In genomic region chr8:46488085-46488561, GRCm38 (mm10) we compare ENCODE assay signal across 9 mouse cellular contexts. TPM values are rescaled to one million over a fixed set of nuclear protein-coding genes. Genes with fewer than 3 reads are reported as not detected.
DNase-seq lines count a peak whose midpoint lies in the region; ATAC-seq and TF ChIP-seq lines count a peak whose summit lies in the region.
"Had no signal": no experiment of that assay in that cellular context is flagged by ENCODE, and none has a peak within 500 bp of the region (broad histone marks: within the 10 kb centered on the region; RNA-seq: fewer than 3 reads in every experiment).

No protein-coding gene starts in this region.

- no peak for TF ChIP-seq RAD21 in CH12.LX (IDR thresholded peaks at IDR 0.05; ENCODE audit: low read depth, low read length)

- DNase-seq in kidney, adult 2 months = peak; percentile 61
- DNase-seq in 3T3-L1 (ENCODE audit: low read depth, low spot score) = peak; percentile 84
- DNase-seq in CH12.LX (ENCODE audit: extremely low read depth) = peak; percentile 52
- no peak for DNase-seq in heart, postnatal 0 days (ENCODE audit: low spot score)
- DNase-seq in adipocyte (ENCODE audit: low spot score) = no peak
- no peak for DNase-seq in left cerebral cortex, adult 11 months (ENCODE audit: low spot score)

- H3K9ac ChIP-seq in kidney, embryonic 16.5 days (replicated peaks; ENCODE audit: low read length) = no peak overlapping the region
- no peak overlapping the region for H3K9ac ChIP-seq in CH12.LX (ENCODE audit: insufficient read depth, low read depth)
- H3K9ac ChIP-seq in heart, postnatal 0 days (replicated peaks; ENCODE audit: low read depth, low read length) = no peak overlapping the region

- 31% methylated on average over 7 of the region's 7 CpGs for WGBS in kidney, adult 2 months
- WGBS in kidney, embryonic 16.5 days = 28% methylated on average over 7 of the region's 7 CpGs
- WGBS in heart, postnatal 0 days = 44% methylated on average over 7 of the region's 7 CpGs

- no peaks in the 10 kb centered on the region for H3K36me3 ChIP-seq in kidney, adult 2 months (ENCODE audit: control insufficient read depth, insufficient read depth, low read length)
- no peaks in the 10 kb centered on the region for H3K36me3 ChIP-seq in kidney, embryonic 16.5 days (ENCODE audit: insufficient read depth, low read length)
- H3K36me3 ChIP-seq in CH12.LX (replicated peaks in 1 of 2; ENCODE audit: control insufficient read depth in 1 of 2, insufficient read depth in 1 of 2, low read length in 1 of 2) = peaks cover 0 to 29% of the 10 kb centered on the region in 2 experiments
- peaks cover 6% of the 10 kb centered on the region; the same call in 1 of the 2 replicates for H3K36me3 ChIP-seq in heart, postnatal 0 days (replicated peaks; ENCODE audit: control insufficient read depth, insufficient read depth, low read length)

- no peak overlapping the region for H3K4me2 ChIP-seq in kidney, embryonic 16.5 days (replicated peaks; ENCODE audit: low read depth, low read length)
- H3K4me2 ChIP-seq in CH12.LX (ENCODE audit: insufficient read depth, low read depth, poor library complexity, severe bottlenecking) = no peak overlapping the region
- no peak overlapping the region for H3K4me2 ChIP-seq in heart, postnatal 0 days (ENCODE audit: low read depth, low read length)

- no peak overlapping the region for H3K4me3 ChIP-seq in kidney, adult 2 months (ENCODE audit: insufficient read depth, low read depth, low read length)
- no peak overlapping the region for H3K4me3 ChIP-seq in kidney, embryonic 16.5 days (ENCODE audit: low read length)
- H3K4me3 ChIP-seq in CH12.LX (replicated peaks in 1 of 3; ENCODE audit: low read depth in 2 of 3, low read length in 2 of 3, poor library complexity in 1 of 3) = peak overlapping the region in 1 of 3 experiments; percentile 1
- H3K4me3 ChIP-seq in heart, postnatal 0 days (ENCODE audit: low read depth, low read length) = no peak overlapping the region
- H3K4me3 ChIP-seq: erythroblast, embryonic 14.5 days had no signal

- no peak for TF ChIP-seq EP300 in CH12.LX (IDR thresholded peaks at IDR 0.05; ENCODE audit: low read length)
- no peak for TF ChIP-seq EP300 in heart, postnatal 0 days (IDR thresholded peaks at IDR 0.05; ENCODE audit: low read depth)

- peak overlapping the region; percentile 51 for H3K27ac ChIP-seq in kidney, adult 2 months (ENCODE audit: insufficient read depth, low read depth, low read length)
- no peak overlapping the region for H3K27ac ChIP-seq in kidney, embryonic 16.5 days (ENCODE audit: low read length)
- no peak overlapping the region for H3K27ac ChIP-seq in CH12.LX (ENCODE audit: insufficient read depth, low read depth)
- H3K27ac ChIP-seq in heart, postnatal 0 days (ENCODE audit: low read depth) = peak overlapping the region; percentile 72

- no peak for TF ChIP-seq POLR2A in kidney, adult 2 months (IDR thresholded peaks at IDR 0.05; ENCODE audit: low read depth, low read length)
- TF ChIP-seq POLR2A in CH12.LX (IDR thresholded peaks at IDR 0.05; ENCODE audit: low read depth, low read length) = no peak

- H3K9me3 ChIP-seq in kidney, embryonic 16.5 days (ENCODE audit: low read length) = no peaks in the 10 kb centered on the region
- no peaks in the 10 kb centered on the region for H3K9me3 ChIP-seq in CH12.LX (replicated peaks; ENCODE audit: low read length)
- no peaks in the 10 kb centered on the region for H3K9me3 ChIP-seq in heart, postnatal 0 days (replicated peaks; ENCODE audit: control insufficient read depth, low read length)

- in situ Hi-C loops in CH12.LX (cut with MboI; ENCODE audit: low pct_ligation_motif_present, low pct_unique_long_range_greater_than_20kb, low sequenced_read_pairs) = no loop called here

- ATAC-seq in kidney, embryonic 16.5 days (ENCODE audit: low FRiP score, low TSS enrichment) = no peak
- no peak for ATAC-seq in heart, postnatal 0 days (ENCODE audit: insufficient read depth, low read depth)
- ATAC-seq in megakaryocyte-erythroid progenitor cell, adult 5-6 weeks (replicated peaks; ENCODE audit: low FRiP score, low TSS enrichment, poor library complexity, severe bottlenecking) = no peak

- dilution Hi-C loops in CH12.LX (cut with MboI; ENCODE audit: extremely low pct_ligation_motif_present, extremely low pct_unique_long_range_greater_than_20kb, low sequenced_read_pairs) = no loop called here

- H3K4me1 ChIP-seq in kidney, adult 2 months (ENCODE audit: control insufficient read depth, insufficient read depth, low read length) = peaks cover 25% of the 10 kb centered on the region; the same call in 1 of the 2 replicates
- H3K4me1 ChIP-seq in kidney, embryonic 16.5 days (ENCODE audit: insufficient read depth, low read length) = peaks cover 7% of the 10 kb centered on the region; the same call in 1 of the 2 replicates
- H3K4me1 ChIP-seq in CH12.LX (ENCODE audit: control insufficient read depth in 1 of 2, insufficient read depth in 2 of 2) = peaks cover 6 to 61% of the 10 kb centered on the region in 2 experiments
- peaks cover 33% of the 10 kb centered on the region for H3K4me1 ChIP-seq in heart, postnatal 0 days (ENCODE audit: control insufficient read depth, insufficient read depth)

- H3K79me2 ChIP-seq in CH12.LX (replicated peaks; ENCODE audit: control insufficient read depth, extremely low read depth, insufficient read depth, poor library complexity, severe bottlenecking) = no peaks in the 10 kb centered on the region

- no peak for TF ChIP-seq CTCF in kidney, adult 2 months (conservative IDR thresholded peaks at IDR 0.05; ENCODE audit: insufficient read depth, insufficient read length, low read depth, low read length)
- no peak for TF ChIP-seq CTCF in CH12.LX (conservative IDR thresholded peaks at IDR 0.05 in 1 of 2, IDR thresholded peaks at IDR 0.05 in 1 of 2; ENCODE audit: low read depth in 2 of 2, low read length in 2 of 2)
- no peak for TF ChIP-seq CTCF in heart, postnatal 0 days (IDR thresholded peaks at IDR 0.05; ENCODE audit: low read depth)

- no peaks in the 10 kb centered on the region for H3K27me3 ChIP-seq in kidney, adult 2 months (replicated peaks; ENCODE audit: control insufficient read depth, insufficient read depth, low read length)
- H3K27me3 ChIP-seq in kidney, embryonic 16.5 days (ENCODE audit: insufficient read depth, low read length) = no peaks in the 10 kb centered on the region
- H3K27me3 ChIP-seq in CH12.LX (replicated peaks) = no peaks in the 10 kb centered on the region
- H3K27me3 ChIP-seq in heart, postnatal 0 days (ENCODE audit: control insufficient read depth, insufficient read depth, low read length) = no peaks in the 10 kb centered on the region

TF ChIP-seq in CH12.LX, 34 proteins besides CTCF, POLR2A, EP300 and RAD21:
- TF ChIP-seq USF2 (conservative IDR thresholded peaks at IDR 0.05; ENCODE audit: low read depth, low read length) (no peak), PAX5 (IDR thresholded peaks at IDR 0.05; ENCODE audit: low read length) (no peak), GABPA (IDR thresholded peaks at IDR 0.05; ENCODE audit: insufficient replicate concordance, low read depth, low read length) (no peak), MAZ (IDR thresholded peaks at IDR 0.05; ENCODE audit: low read depth, low read length) (no peak), ZKSCAN1 (IDR thresholded peaks at IDR 0.05; ENCODE audit: borderline replicate concordance, low read depth, low read length) (no peak), JUN (IDR thresholded peaks at IDR 0.05; ENCODE audit: insufficient read depth, low read depth, low read length) (no peak), MAX (IDR thresholded peaks at IDR 0.05; ENCODE audit: low read length) (no peak), RCOR1 (conservative IDR thresholded peaks at IDR 0.05; ENCODE audit: low read depth, low read length) (no peak), TBP (conservative IDR thresholded peaks at IDR 0.05; ENCODE audit: low read depth, low read length) (no peak), USF1 (IDR thresholded peaks at IDR 0.05; ENCODE audit: low read depth, low read length) (no peak), ELF1 (IDR thresholded peaks at IDR 0.05; ENCODE audit: low read depth, low read length) (no peak), UBTF (IDR thresholded peaks at IDR 0.05; ENCODE audit: low read depth, low read length) (no peak), E2F4 (IDR thresholded peaks at IDR 0.05; ENCODE audit: insufficient replicate concordance, low read depth, low read length) (no peak), ZNF384 (IDR thresholded peaks at IDR 0.05; ENCODE audit: low read depth, low read length) (no peak), NELFE (IDR thresholded peaks at IDR 0.05; ENCODE audit: low read depth, low read length) (no peak), MXI1 (IDR thresholded peaks at IDR 0.05; ENCODE audit: low read depth, low read length) (no peak)

RNA-seq across cellular contexts. Expression of gene Acsl1, which starts 17.3 kb away (rescaled TPM):
- 206 and 212 TPM in 2 replicates for polyA plus RNA-seq in kidney, adult 2 months (2012; rRNA removed)
- polyA plus RNA-seq in kidney, embryonic 16.5 days (2015; fragmentation: Nextera tagmentation; extraction: Ambion mirVana) = 20.6 and 21.3 TPM in 2 replicates
- total RNA-seq in CH12.LX (2012; rRNA removed) (8.7 and 11.2 TPM in 2 replicates), CH12.LX (2014; rRNA removed) (19.5 and 20.6 TPM in 2 replicates)
- 24.3 and 27.9 TPM in 2 replicates for polyA plus RNA-seq in CH12.LX (2012; ENCODE audit: insufficient read length, low read depth)
- total RNA-seq in heart, postnatal 0 days (2014; rRNA removed; ENCODE audit: low replicate concordance) = 275 and 297 TPM in 2 replicates
- 271 and 291 TPM in 2 replicates for polyA plus RNA-seq in heart, postnatal 0 days (2015; fragmentation: Nextera tagmentation; extraction: Ambion mirVana)
- 85.5 and 104 TPM in 2 replicates for total RNA-seq in megakaryocyte-erythroid progenitor cell, adult 5-6 weeks (2014; fragmentation: Nextera tagmentation)
- 139 and 157 TPM in 2 replicates for total RNA-seq in megakaryocyte-erythroid progenitor cell, adult 5-6 weeks (2017)

Comparison
In these comparisons a context has a peak if more than half of its experiments do, and no peak if none do; other contexts are left out.
1. H3K27ac ChIP-seq: peak in kidney, adult 2 months (single experiment) and heart, postnatal 0 days (single experiment); none in kidney, embryonic 16.5 days (single experiment) and CH12.LX (single experiment).
2. DNase-seq: peak in kidney, adult 2 months (single experiment), 3T3-L1 (single experiment) and CH12.LX (single experiment); none in heart, postnatal 0 days (single experiment), adipocyte (single experiment) and left cerebral cortex, adult 11 months (single experiment).